Mouse (Mus musculus): Measurements from ENCODE around the gene Syt6.

Gene Syt6

DNA sequence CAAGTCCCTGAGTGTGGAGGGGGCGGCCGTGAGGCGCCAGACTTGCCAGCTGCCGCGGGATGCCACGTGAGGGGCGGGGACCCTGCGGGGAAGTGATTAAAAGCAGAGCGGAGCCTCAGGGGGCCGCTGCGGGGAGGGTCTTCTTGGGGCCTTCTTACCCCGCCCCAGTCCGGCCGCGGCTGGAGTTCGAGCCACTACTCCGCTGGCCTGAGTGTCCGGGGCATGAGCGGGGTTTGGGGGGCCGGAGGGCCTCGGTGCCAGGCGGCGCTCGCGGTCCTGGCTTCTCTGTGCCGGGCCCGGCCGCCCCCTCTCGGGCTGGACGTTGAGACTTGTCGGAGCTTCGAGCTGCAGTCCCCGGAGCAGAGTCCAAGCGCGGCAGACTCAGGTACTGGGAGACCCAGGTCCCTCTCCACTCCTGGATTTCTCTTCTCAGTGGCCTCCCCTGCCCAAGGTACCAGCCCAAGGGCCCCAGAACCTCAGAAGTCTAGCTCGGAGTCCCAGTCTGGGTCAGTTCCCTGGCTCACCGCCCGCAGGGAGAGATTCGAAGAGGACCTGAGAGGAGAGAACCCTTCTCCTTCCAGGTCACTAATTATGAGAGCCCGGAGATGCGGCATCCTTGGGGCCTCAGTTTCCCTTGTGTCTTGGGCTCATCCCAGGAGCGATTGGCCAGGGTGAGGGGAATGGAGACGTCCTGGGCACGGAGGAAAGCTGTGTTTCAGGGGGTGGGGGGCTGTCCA lies at the start of gene Syt6:
TSS of gene Syt6 (plus strand) at position 76 of the 737 bp plus-strand sequence.
- DNase-seq, result peak; percentile 9 to 21

DNA sequence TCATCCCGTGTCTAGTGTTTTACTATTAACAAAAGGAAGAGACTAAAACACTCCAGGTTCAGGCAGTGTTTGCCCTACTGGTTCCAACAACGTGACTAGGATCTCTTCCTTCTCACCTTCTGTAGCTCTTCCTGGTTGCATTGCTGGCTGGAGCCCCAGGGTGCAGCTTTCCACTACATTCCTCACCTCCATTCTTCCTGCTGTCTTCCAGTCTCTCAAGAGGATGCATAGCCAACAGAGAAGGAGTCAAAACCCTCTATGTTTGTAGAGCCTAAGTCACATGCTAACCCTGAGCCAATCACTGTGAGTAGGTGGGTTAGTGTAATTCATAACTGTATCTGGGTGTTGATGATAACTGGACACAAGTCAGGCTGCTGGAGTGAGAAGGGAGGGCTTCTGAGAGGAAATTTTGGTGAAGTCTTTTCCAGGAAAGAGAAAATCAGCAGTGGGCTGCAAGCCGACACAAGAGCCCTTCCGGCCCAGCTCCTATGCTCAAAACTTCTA lies 48.8 kb upstream of the Syt6 start:
- DNase-seq, result no peak

DNA sequence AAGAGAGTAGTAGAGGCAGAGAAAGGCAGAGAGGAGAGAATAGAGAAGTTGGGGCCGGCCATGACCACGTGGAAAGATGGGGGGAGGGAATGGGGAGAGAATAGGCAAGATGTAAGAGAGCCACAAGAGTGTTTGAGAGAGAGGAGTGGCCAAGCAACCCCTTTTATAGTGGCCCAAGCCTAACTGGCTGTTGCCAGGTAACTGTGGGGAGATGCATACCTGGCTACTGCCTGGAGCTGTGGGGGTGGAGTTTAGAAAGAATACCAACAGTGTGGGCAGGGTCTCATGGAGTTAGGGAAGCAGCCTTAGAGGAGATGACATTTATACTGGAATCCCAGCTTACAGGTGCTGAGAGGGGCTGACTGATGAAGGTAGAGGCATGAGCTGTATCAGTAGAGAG lies 48.2 kb upstream of the Syt6 start:
- no peak for DNase-seq

DNA sequence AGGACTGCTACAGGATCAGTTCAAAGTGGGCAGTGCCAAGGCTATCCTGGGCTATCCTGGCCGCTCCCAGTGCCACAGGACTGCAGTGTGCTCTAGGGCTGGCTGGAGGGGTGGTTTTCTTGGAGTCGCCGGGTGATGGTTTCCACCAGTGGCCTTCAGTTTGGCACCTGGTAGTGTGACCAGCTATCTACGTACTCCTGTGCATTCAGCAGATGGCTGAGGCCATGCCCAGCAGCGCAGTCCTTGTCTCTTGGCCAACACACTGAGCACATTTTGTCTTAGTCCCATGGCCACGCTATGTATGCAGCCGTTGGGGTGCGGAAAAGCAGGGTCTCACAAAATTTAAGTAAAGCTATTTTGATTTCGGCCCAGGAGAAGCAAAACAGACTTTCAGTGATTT lies 41.0 kb upstream of the Syt6 start:
- DNase-seq, result no peak

DNA sequence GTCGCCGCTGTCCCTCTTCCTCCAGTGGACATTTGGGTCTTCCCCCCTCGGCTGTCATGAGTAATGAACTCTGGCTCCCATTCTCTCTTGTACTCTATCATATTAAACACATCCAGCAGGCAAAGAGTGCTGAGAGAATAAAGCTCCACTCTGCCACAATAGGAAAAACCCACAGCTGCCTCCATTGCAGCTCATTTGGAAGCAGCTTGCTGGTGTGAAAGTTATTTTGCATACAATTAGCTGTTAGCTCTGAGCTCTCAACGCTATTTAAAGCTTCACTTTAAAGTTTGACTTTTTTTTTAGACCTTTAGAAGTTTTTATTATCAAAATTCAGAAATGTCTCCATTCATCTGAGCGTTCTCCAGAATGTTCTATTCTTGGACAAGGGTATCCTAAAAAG lies 39.8 kb upstream of the Syt6 start:
- no peak for DNase-seq

DNA sequence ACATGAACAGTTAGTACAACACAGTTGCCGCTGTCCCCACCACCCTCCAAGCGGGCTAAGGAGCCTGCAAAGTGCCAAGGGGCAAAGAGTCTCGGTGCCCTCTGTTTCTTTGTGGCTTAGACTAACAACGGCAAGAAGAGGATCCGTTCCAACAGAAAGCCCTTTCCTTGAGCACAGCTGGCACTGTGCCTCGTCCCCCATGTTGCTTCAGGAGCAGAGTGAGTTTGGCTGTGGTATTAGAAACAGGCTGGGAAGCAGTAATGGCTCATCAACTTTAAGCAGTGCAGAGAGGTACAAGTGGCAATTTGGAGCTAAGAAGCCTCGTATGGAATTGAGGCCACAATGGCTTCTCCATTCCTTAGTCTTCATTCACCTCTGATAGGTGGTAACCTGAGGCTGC lies 35.9 kb upstream of the Syt6 start:
- no peak for DNase-seq

DNA sequence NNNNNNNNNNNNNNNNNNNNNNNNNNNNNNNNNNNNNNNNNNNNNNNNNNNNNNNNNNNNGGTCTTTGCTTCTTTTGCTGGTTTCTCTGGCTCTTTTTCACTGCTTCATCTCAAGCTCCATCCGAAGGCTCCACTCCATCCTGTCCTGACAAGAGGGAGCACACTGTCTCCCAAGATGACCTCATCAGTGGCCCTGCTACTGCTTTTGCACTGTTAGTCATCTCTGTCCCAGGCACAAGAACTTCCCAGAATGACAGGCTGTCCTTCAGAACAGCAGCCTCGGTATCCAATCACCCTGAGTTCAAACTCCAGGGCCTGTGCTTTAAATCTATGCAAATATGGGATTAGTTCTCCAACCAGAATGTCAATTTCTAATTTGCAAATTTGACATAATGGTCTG lies 28.9 kb upstream of the Syt6 start:
- no peak for DNase-seq

DNA sequence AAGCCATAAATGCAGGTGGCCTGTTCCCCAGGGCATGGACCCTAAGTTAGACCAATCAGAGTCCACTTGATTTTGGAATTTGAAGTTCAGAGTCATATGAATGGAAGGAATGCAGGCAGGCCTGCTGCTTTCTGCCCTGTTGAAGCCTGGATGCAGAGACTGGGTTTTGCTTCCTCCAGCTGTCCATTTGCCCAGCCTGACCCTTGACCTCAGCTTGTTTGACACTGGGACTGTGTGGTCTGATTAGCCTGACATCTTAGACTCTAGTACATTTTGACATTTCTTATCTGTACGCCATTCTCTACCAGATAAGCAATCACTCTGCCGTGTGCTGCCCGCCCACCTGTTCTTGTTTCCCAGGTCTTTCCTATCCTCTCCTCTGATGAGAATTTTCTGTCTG lies 28.4 kb upstream of the Syt6 start:
- no peak for DNase-seq

DNA sequence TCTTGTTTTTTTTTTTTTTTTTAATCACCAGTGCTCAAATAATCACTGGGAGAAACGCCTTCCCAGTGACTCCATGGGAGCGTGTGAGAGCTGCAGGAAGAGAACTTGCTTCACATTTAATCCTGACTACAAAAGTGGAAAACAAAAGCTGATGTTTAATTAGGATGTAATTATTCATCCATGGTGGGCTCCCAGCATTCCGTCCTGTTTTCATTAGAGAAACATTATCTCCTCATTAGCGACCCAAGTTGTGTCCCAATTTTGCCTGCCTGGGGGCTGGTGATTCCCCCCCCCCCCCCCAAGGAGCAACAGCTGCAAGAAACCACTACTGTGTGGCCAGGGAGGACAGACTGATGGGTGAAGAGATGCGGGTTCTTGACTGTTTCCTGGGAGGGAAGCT lies 24.8 kb upstream of the Syt6 start:
- DNase-seq, result no peak

DNA sequence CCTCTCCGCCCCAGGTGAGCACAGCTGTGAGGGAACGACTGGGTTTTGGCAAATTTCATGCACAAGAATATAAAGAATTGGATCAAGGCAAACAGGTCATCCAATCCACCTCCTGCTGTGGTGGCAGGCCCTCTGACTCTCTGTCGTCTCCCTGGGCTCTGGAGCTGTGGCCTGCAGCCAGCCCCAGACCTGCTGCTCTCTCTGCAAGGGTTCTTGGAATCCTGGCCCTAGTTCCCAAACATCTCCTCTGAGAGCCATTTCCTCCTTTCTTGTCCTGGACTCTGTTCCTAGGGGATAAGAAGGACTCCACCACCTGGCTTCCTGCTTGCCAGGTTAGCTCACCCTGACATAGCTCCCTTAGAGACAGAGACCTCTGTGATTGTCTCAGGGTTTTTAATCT lies 7.8 kb upstream of the Syt6 start:
- no peak for DNase-seq

DNA sequence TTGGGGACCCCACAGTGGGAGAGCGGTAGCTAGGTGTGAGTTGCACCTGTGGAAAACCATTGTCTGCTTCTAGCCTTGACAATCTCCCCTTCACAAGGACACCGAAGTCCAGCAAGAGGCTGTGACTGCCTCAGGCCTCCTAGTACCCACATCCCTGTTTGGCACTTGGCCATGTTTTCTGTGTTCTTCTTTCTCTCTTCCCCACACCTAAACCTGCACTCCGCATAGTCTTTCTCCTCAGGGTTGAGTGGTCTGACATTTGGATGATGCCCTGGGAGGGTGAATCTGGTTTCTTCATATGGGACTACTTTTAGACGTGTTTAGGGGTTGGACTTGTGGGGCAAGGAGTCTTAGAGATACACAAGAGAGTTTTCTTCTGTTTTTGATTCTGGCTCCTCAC lies 2.5 kb upstream of the Syt6 start:
- DNase-seq, result no peak

DNA sequence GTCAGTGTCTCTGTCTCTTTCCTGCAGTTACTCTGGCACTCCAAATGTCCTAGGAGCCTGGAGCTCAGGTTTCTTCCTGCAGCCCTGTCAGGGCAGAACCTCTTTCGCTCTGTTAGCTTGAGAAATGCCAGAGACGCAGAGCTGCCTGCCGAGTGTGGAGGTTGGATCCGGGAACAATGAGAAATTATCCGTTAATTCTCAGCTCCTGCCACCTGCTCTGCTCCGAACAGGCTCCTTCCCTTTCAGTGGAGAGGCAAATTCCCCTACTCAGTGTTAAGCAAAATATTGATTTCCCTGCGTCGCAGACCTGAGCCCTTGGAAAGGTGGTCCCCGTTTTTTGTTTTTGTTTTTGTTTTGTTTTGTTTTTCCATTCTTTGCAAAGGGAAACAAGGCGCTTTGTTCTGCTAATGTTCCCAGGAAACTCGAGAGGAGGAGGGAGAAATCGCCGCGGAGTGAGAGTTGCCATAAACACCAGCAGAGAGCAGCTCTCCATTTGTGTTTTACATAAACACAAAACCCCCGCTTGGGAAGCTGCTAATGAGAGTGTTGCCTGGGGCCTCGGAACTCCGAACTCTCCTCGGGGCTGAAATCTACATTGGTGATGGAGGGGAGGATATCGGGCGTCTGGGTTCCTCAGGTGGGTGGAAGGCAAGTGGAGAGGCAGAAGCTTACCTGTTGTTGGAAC lies 1.8 kb upstream of the Syt6 start:
- DNase-seq, result no peak

DNA sequence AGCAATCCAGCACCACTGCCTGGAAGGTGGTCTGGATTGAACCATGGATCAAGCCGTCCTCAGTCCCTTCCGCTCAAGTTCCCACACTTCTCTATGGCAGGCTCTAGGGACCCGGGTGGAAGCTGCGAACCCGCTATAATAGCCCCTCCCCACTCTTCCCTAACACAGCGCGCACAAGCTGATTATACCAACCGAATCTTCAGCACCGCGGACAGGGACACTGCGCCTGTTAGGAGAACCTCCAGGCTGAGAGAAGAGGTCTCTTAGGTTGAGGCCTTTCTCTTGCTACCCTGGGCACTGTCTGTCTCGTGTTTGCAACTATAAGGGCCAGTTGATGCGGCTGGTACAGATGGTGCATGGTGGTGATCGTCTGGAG lies 1.3 kb upstream of the Syt6 start:
- DNase-seq, result peak; percentile 65 to 70

DNA sequence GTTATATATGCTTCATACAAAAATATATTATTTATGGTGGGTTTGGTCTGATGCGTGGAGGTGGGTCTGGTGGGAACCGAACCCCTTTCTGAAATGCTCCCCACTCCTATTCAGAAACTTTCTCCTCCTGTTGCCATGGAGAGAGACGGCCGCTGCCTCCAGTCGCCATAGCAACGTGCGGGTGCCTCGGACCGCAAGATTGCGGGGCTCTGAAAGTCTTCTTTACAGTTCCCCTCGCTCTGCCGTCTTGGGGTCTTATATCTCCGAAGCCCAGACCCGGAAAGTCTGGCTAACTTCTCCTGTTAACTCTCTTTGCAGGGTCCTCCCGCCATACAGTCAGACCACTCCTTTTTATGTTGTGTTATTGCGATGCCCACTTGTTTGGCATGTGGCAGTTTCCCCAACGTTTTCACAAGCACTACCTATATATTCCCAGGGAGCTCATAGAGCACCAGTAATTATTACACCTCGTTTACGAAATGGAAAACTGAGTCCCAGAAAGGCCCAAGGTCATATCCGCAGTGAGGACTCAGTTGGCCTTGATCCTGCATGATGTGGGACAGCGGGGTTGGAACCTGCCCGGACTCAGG lies 370 bp upstream of the Syt6 start:
- no peak for DNase-seq

DNA sequence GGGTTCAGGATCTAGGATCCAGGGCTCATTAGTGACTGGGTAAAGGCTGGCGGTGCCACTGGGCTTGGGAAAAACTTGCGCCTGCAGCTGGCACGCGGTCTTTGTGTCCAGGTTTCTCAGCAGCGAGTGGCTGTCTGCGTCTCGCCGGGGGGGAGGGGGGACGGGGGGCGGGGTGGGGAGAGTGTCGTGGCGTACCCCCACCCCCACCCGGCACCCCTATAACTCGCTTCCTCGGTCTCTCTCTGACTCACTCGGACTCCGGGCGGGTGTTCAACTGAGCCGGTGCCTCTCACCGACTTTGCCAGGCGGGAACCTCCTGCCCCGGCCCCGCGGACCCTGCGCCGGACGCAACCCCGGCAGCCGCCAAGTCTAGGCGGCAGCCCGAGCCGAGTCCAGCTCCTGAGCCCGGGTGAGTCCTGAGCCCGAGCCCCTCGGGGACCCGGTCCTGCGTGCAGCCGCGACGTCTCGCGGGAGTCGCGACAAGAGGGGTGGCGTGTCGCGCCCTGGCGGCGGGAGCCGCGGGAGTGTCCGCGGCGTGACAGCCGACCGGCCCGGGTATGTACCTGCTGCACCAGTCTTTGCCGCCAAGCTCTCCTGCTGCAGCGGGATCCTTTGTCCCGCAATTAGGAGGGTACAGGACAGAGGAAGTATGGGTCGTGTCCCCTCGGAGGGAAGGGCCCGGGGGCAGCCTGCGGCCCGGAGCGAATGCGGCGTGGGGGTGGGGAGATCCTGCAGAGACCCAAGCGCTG lies 1.0 kb downstream of the Syt6 start:
- DNase-seq, result peak in 1 of 2 experiments; percentile 24

DNA sequence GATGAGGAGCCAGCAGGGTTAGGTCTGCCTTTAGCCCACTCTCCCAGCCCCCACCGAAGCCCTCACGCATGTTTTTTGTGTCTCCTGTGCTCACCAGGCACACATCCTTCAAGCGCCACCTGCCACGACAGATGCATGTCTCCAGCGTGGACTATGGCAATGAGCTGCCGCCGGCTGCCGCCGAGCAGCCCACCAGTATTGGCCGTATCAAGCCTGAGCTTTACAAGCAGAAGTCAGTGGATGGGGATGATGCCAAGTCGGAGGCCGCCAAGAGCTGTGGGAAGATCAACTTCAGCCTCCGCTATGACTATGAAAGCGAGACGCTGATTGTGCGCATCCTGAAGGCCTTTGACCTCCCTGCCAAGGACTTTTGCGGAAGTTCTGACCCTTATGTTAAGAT lies 12.1 kb downstream of the Syt6 start:
- DNase-seq, result no peak

DNA sequence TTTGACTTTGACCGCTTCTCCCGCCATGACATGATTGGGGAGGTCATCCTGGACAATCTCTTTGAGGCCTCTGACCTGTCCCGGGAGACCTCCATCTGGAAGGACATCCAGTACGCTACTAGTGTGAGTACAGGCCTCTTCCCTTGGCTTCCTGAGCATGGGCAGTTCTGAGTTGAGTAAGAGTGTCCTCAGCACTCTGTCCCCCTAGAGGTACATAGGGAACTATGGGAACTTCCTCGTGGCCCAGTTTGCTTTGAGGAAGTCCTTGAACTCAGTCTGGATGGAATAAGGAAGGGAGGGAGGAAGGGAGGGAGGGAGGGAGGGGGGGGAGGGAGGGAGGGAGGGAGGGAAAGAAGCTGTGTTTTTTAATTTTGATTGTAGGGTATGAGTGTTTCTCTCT lies 12.6 kb downstream of the Syt6 start:
- no peak for DNase-seq

DNA sequence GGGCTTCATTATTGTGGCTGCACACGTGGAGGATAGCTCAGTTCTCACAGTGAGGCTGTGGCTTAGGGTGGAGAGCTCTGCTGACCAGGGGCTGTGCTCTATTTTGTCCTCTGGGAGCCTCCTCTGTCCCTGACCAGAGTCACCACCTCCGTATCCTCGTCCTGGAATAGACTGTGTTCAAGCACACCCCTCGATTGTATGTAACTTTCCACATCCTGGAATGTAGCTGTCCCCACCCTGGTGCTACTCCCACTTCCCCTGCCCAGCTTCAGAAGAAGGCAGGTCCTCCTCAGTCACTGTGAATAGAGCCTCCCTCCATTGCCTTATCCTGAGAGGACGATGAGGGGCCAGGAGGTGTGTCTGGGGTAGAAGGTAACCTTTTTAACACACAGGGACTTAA lies 14.6 kb downstream of the Syt6 start:
- DNase-seq, result no peak

DNA sequence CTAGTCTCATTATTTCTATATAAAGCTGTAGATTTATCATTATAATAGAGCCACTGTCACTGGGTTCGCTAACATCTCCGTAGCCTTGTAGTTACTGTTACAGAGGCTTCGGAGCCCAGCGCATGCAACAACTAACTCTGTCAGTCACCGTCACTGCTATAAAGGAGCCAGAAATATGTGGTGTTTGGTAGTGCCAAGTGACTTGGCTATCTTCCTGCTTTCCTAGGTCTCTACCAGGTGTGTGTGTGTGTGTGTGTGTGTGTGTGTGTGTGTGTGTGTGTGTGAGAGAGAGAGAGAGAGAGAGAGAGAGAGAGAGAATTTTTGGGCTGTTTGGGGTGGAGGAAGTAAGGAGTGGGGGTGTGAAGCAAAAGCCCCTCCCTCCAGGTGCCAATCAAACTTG lies 17.6 kb downstream of the Syt6 start:
- no peak for DNase-seq

DNA sequence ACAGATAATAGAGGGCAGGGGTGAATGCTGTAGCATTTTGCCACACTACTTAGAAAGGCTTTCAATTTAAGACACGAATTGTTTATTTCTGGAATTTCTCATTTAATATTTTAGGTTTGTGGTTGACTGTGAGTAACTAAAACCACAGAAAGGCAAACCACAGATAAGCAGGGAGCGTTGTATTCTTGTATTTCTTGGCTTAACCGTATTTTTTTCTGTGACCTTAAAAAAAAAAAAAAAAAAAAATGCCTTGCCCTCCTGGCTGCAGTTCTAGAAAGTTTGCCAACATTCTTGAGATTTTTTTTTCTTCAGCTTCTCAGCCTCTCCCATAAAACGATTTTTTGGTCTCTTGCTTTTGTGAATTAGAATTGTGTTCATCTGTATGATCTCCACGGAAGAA lies 18.6 kb downstream of the Syt6 start:
- no peak for DNase-seq

DNA sequence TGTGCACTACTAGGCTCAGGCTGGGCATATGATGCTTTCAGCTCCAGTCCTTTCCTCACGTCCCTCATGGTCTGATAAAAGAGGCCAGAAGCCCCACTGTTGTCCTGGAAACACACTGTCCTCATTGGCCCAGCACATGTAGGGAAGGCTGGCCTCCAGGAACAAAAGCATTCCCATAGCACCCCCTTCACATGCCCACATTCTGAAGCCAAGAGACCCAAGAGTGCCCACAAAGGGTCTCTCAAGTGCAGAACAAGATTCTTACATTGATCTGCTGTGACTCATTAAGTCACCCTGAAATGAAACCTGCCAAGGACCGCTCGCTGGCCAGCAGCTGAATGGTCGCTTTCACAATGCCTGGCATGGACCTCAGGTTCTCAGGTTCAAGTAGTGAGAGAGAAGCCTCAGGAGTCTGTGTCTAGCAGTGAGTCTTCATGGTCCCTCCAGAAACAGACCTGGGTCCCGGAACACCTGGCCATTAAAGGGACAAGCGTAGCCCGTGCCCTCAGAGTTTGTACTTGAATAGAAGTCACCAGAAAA lies 20.3 kb downstream of the Syt6 start:
- DNase-seq, result no peak

DNA sequence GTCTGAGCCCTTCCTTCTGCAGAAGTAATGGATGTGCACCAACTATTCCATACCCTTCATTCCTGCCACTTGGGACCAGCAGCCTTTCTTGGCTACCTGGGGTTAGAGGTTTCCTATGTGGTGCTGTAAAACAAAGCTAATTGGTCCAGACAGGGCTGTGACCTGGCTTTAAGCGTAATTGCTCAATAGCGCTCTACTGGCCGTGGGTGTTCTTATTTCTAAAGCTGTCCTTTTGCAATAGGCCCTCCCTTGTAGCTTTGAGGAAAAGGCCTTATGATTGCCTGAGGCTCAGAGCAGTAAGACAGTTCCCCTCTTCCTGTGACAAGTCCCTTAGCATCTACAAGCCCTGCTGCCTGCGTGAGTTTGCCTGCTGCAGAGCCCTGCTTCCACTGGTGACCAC lies 22.6 kb downstream of the Syt6 start:
- DNase-seq, result no peak

DNA sequence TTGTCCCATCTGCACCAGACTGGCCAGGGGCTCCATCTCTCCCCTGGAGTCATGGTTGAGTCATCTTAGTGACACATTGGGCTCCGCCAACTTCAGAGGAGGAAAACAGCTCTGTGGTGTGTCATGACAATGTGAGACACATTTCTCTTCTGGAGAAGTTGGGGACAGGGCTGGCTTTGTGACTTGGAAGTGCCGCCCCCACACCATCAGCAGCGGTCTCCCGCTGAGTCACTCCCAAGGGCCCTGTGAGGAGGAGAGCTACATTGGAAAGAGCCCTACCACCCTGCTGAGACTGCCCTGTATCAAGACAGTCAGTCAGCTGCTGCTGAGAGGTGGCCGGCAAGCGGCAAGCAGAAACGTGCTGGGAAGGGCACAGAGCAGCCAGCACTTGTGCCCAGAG lies 26.0 kb downstream of the Syt6 start:
- DNase-seq, result no peak
